Mouse (Mus musculus): ENCODE measurements around the gene Kcnc4. TPM values are rescaled to one million over a fixed set of nuclear protein-coding genes. Genes with fewer than 3 reads are reported as not detected.

Gene Kcnc4
- total RNA-seq, 2 experiments from 2014 or later: 0.21 to 0.61 TPM

GRCm38 (mm10) chr3:107458104-107458503 lies 1.2 kb downstream of the Kcnc4 start:
- DNase-seq: no peak

GRCm38 (mm10) chr3:107454280-107454679 lies 5.1 kb downstream of the Kcnc4 start:
- DNase-seq: no peak

- no peak for DNase-seq
These were observed 12.5 kb downstream of the Kcnc4 start for GRCm38 (mm10) chr3:107446822-107447221.

GRCm38 (mm10) chr3:107443866-107444265 lies 15.5 kb downstream of the Kcnc4 start:
- no peak for DNase-seq

GRCm38 (mm10) chr3:107442191-107442590 lies 17.2 kb downstream of the Kcnc4 start:
- no peak for DNase-seq

GRCm38 (mm10) chr3:107441306-107441705 lies 18.0 kb downstream of the Kcnc4 start:
- DNase-seq: no peak

GRCm38 (mm10) chr3:107439280-107439679 lies 20.1 kb downstream of the Kcnc4 start:
- DNase-seq: no peak

- DNase-seq: no peak
These were observed 21.7 kb downstream of the Kcnc4 start for GRCm38 (mm10) chr3:107437666-107438065.

GRCm38 (mm10) chr3:107436434-107436833 lies 22.9 kb downstream of the Kcnc4 start:
- DNase-seq: no peak

- DNase-seq: peak; percentile 49
These were observed 25.7 kb downstream of the Kcnc4 start for GRCm38 (mm10) chr3:107433614-107434013.

- peak; percentile 12 for DNase-seq
These were observed 28.1 kb downstream of the Kcnc4 start for GRCm38 (mm10) chr3:107431268-107431667.

GRCm38 (mm10) chr3:107424258-107425041 lies 34.9 kb downstream of the Kcnc4 start:
- no peak for DNase-seq

GRCm38 (mm10) chr3:107420156-107420555 lies 39.2 kb downstream of the Kcnc4 start:
- DNase-seq: no peak

GRCm38 (mm10) chr3:107417287-107417644 lies 42.1 kb downstream of the Kcnc4 start:
- DNase-seq: no peak

GRCm38 (mm10) chr3:107416541-107417286 lies 42.6 kb downstream of the Kcnc4 start:
- DNase-seq: no peak

- no peak for DNase-seq
These were observed 46.3 kb downstream of the Kcnc4 start for GRCm38 (mm10) chr3:107413093-107413492.

- no peak for DNase-seq
These were observed 46.8 kb downstream of the Kcnc4 start for GRCm38 (mm10) chr3:107412509-107412908.

- DNase-seq: no peak
These were observed 47.7 kb downstream of the Kcnc4 start for GRCm38 (mm10) chr3:107411669-107412068.

GRCm38 (mm10) chr3:107401401-107401800 lies 58.0 kb downstream of the Kcnc4 start:
- DNase-seq: no peak

- no peak for DNase-seq
These were observed 59.2 kb downstream of the Kcnc4 start for GRCm38 (mm10) chr3:107399991-107400640.

- DNase-seq: no peak
These were observed 68.2 kb downstream of the Kcnc4 start for GRCm38 (mm10) chr3:107391198-107391597.
